Mouse (Mus musculus) ES-E14 (cell line): ENCODE data around the gene Fndc3a. TPM values are rescaled to one million over a fixed set of nuclear protein-coding genes. Genes with fewer than 3 reads are reported as not detected.

Source experiments
- DNase-seq: peaks from one replicate; pipeline ENCODE4 v3.0.0-alpha.2; 2013; ENCODE audit warnings: low read depth, low spot score
- H3K27ac ChIP-seq: 2 replicates; pipeline ENCODE4 v1.5.1; 2012; ENCODE audit warnings: low read depth, mild to moderate bottlenecking, low read length, moderate library complexity, mixed read lengths; ENCODE audit not compliant: poor library complexity, insufficient read depth, severe bottlenecking
- H3K36me3 ChIP-seq: 2 replicates; pipeline ENCODE4 v1.6.1; 2012; ENCODE audit warnings: mild to moderate bottlenecking, low read length, moderate library complexity, mixed read lengths; ENCODE audit not compliant: control insufficient read depth, poor library complexity, insufficient read depth, severe bottlenecking
- H3K4me1 ChIP-seq, 2 experiments: fragments of 150-350 bp in 1 of 2; sonication (generic) in 1 of 2; 2 replicates each; pipeline ENCODE4 v1.6.1; 2012; ENCODE audit warnings: low read length in 2 of 2, mild to moderate bottlenecking in 1 of 2, mixed read lengths in 1 of 2; ENCODE audit not compliant: control insufficient read depth in 2 of 2, insufficient read depth in 2 of 2, poor library complexity in 1 of 2
- H3K4me3 ChIP-seq, 2 experiments: fragments of 150-350 bp in 1 of 2; sonication (generic) in 1 of 2; 2 replicates each; pipeline ENCODE4 v1.5.1; 2012; ENCODE audit warnings: low read length in 2 of 2, low read depth in 1 of 2, mild to moderate bottlenecking in 1 of 2, mixed read lengths in 1 of 2; ENCODE audit not compliant: insufficient read depth in 1 of 2, poor library complexity in 1 of 2, severe bottlenecking in 1 of 2
- H3K9ac ChIP-seq: 2 replicates; pipeline ENCODE4 v1.6.1; 2012; ENCODE audit warnings: low read depth, mild to moderate bottlenecking, low read length, mixed read lengths; ENCODE audit not compliant: poor library complexity, insufficient read depth, severe bottlenecking
- H3K9me3 ChIP-seq: fragments of 150-350 bp; sonication (generic); 2 replicates; pipeline ENCODE4 v1.6.1; 2012; ENCODE audit warnings: low read depth, mild to moderate bottlenecking, low read length; ENCODE audit not compliant: control insufficient read depth, insufficient read depth
- CHD2 ChIP-seq: IDR thresholded peaks from 2 replicates; pipeline ENCODE4 v1.6.1; 2014; ENCODE audit warnings: mild to moderate bottlenecking, low read depth, low read length, inconsistent platforms
- HCFC1 ChIP-seq: IDR thresholded peaks from 2 replicates; pipeline ENCODE4 v1.6.1; 2012; ENCODE audit warnings: low read length, inconsistent platforms, borderline replicate concordance; ENCODE audit not compliant: insufficient read depth
- MAFK ChIP-seq: IDR thresholded peaks from 2 replicates; pipeline ENCODE4 v1.6.1; 2014; ENCODE audit warnings: mild to moderate bottlenecking, low read depth, low read length, inconsistent platforms; ENCODE audit not compliant: insufficient read depth
- ZC3H11A ChIP-seq: IDR thresholded peaks from 2 replicates; pipeline ENCODE4 v1.6.1; 2012; ENCODE audit warnings: low read depth, mild to moderate bottlenecking, inconsistent platforms, low read length, borderline replicate concordance
- ZNF384 ChIP-seq: IDR thresholded peaks from 2 replicates; pipeline ENCODE4 v1.6.1; 2012; ENCODE audit warnings: low read depth, low read length, inconsistent platforms
- in situ Hi-C, 2 experiments: fragments of 600-800 bp; cut with MboI; formaldehyde crosslinking; loops; one replicate each; pipeline ENCODE4 v1.15.1; 2025; ENCODE audit warnings: low sequenced_read_pairs in 2 of 2, inconsistent platforms in 1 of 2; ENCODE audit not compliant: unreplicated experiment in 2 of 2
- total RNA-seq: library from RNA; depleted of rRNA; stranded (reverse); fragments of 300-350 nt; gene quantifications from 2 replicates; pipeline ENCODE4 v1.2.3, GENCODE M21; 2012

The Fndc3a gene
- total RNA-seq, 1 experiment, result 14.4 TPM

- Histone ChIP-seq H3K4me3 (no peak overlapping the region), H3K27ac (no peak overlapping the region), H3K4me1 (no peaks in the 10 kb centered on the region), H3K9me3 (no peaks in the 10 kb centered on the region), H3K9ac (no peak overlapping the region), H3K36me3 (peaks cover 8% of the 10 kb centered on the region)
- in situ Hi-C loops, result no loop called here
- no peak for DNase-seq
- no peak for TF ChIP-seq ZNF384
- no peak for TF ChIP-seq ZC3H11A
- TF ChIP-seq HCFC1, result no peak
- TF ChIP-seq CHD2, result no peak
- TF ChIP-seq MAFK, result no peak
Observed at GRCm38 (mm10) chr14:72558795-72559194, 151.0 kb downstream of the Fndc3a start.

- no peak overlapping the region for H3K4me3 ChIP-seq
- no peak overlapping the region for H3K27ac ChIP-seq
- peaks cover 6% of the 10 kb centered on the region for H3K36me3 ChIP-seq
- in situ Hi-C loops, result no loop called here
- TF ChIP-seq MAFK (no peak), ZNF384 (no peak), ZC3H11A (no peak), HCFC1 (no peak), CHD2 (no peak)
- H3K9me3 ChIP-seq, result no peaks in the 10 kb centered on the region
- H3K9ac ChIP-seq, result no peak overlapping the region
- peak; percentile 7 for DNase-seq
- no peaks in the 10 kb centered on the region for H3K4me1 ChIP-seq
Observed at GRCm38 (mm10) chr14:72555846-72556245, 154.0 kb downstream of the Fndc3a start.

DNA sequence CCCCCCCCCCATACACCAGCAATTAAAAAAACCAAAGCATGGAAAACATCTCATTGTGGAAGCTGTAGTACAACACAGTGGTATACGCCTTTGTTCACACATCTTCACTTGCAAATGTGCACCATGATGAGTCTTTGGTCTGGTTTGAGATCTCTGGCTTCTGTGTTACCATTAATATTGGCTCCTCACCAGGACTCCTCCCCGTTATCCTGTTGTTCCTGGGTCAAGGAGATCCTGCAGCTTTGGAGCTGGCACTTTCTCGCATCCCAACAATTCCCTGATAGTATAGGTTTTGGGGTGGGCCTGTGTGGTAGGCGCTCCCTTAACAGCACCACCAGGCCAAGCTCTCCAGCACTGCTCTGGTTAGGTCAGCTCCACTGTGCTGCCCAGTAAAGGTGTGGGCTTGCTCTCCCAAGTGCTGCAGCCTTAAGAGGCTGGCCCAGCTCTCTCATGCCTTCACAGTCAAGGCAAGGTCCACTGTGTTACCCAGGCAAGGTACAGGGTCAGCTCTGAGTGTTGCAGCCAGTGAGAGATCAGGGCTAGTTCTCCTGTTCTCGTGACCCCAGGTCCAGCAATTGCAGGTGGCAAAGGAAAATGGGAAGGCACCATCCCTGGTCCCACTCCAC is 173.3 kb downstream of the Fndc3a start:
- Histone ChIP-seq H3K9me3 (no peaks in the 10 kb centered on the region), H3K4me1 (peaks cover 0 to 3% of the 10 kb centered on the region in 2 experiments; a peak in 1 of 4 replicates), H3K4me3 (no peak overlapping the region), H3K9ac (no peak overlapping the region), H3K27ac (no peak overlapping the region), H3K36me3 (peaks cover 4% of the 10 kb centered on the region; the same call in 1 of the 2 replicates)
- in situ Hi-C loops, result no loop called here
- TF ChIP-seq ZNF384 (no peak), ZC3H11A (no peak), MAFK (no peak), HCFC1 (no peak), CHD2 (no peak)
- no peak for DNase-seq

DNA sequence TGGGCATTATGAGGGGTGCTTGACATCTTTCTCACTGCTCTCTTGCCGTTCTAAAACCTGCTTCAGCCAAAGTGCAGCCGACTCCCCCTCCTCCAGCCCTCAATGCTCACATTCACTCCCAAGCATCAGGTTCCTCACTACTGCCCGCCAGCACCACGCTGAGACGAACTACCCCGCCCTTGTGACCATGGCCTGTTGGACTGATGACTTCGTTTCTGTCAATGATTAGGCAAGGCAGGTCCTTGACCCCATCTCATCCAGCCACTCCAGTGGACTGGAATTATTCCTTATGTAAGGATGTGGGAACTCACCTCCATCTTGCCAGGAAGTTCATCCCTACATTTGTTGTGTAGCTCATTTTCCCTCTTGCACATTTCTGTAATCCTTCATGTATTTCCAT is 175.9 kb downstream of the Fndc3a start:
- TF ChIP-seq HCFC1, result no peak
- no peak for TF ChIP-seq ZNF384
- TF ChIP-seq CHD2, result no peak
- TF ChIP-seq ZC3H11A, result no peak
- Histone ChIP-seq H3K9ac (no peak overlapping the region), H3K4me3 (no peak overlapping the region), H3K4me1 (peaks cover 0 to 3% of the 10 kb centered on the region in 2 experiments; a peak in 1 of 4 replicates), H3K27ac (no peak overlapping the region), H3K9me3 (no peaks in the 10 kb centered on the region), H3K36me3 (no peaks in the 10 kb centered on the region)
- in situ Hi-C loops, result no loop called here
- no peak for DNase-seq
